Mouse (Mus musculus) lung, postnatal 25 days (tissue): ENCODE measurements around the gene Engase.

Experiments
- DNase-seq: peaks from one replicate; pipeline ENCODE4 v3.0.0; 2022; ENCODE audit warnings: low spot score

Engase gene

GRCm38 (mm10) chr11:118530313-118530712 is 53.7 kb downstream of the Engase start:
- DNase-seq, result no peak

GRCm38 (mm10) chr11:118534382-118535092 is 57.9 kb downstream of the Engase start:
- no peak for DNase-seq

- DNase-seq, result no peak
These were observed 61.4 kb downstream of the Engase start for GRCm38 (mm10) chr11:118538008-118538407.
